Mouse (Mus musculus): ENCODE data around the gene Erich6. TPM values are rescaled to one million over a fixed set of nuclear protein-coding genes. Genes with fewer than 3 reads are reported as not detected.

Erich6 gene
- polyA plus RNA-seq, 1 experiment from 2014 or later: 0.43 TPM

GRCm38 (mm10) chr3:58653907-58654306, 16.9 kb upstream of the Erich6 start:
- ATAC-seq (ENCODE audit: low FRiP score) (no peak), DNase-seq (ENCODE audit: low spot score) (no peak)
- H3K9me3 ChIP-seq (ENCODE audit: control insufficient read depth, low read length): no peaks in the 10 kb centered on the region
- H3K4me1 ChIP-seq (replicated peaks; ENCODE audit: control insufficient read depth, insufficient read depth, low read length): no peaks in the 10 kb centered on the region
- H3K4me3 ChIP-seq (replicated peaks; ENCODE audit: low read length): no peak overlapping the region
- no peak overlapping the region for H3K27ac ChIP-seq
- H3K36me3 ChIP-seq (replicated peaks; ENCODE audit: control insufficient read depth, insufficient read depth): no peaks in the 10 kb centered on the region
- H3K9ac ChIP-seq: no peak overlapping the region
- H3K27me3 ChIP-seq (ENCODE audit: control insufficient read depth, insufficient read depth, low read length): no peaks in the 10 kb centered on the region
- H3K4me2 ChIP-seq (replicated peaks): no peak overlapping the region
- 69% methylated on average over 5 of the region's 5 CpGs for WGBS

GRCm38 (mm10) chr3:58650328-58650727, 13.3 kb upstream of the Erich6 start:
- ATAC-seq (ENCODE audit: low FRiP score): no peak

GRCm38 (mm10) chr3:58647179-58647578, 10.2 kb upstream of the Erich6 start:
- Histone ChIP-seq H3K36me3 (replicated peaks; ENCODE audit: control insufficient read depth, insufficient read depth) (no peaks in the 10 kb centered on the region), H3K4me2 (replicated peaks) (no peak overlapping the region), H3K9me3 (ENCODE audit: control insufficient read depth, low read length) (no peaks in the 10 kb centered on the region), H3K4me3 (replicated peaks; ENCODE audit: low read length) (no peak overlapping the region), H3K27ac (no peak overlapping the region), H3K27me3 (ENCODE audit: control insufficient read depth, insufficient read depth, low read length) (no peaks in the 10 kb centered on the region), H3K4me1 (replicated peaks; ENCODE audit: control insufficient read depth, insufficient read depth, low read length) (no peaks in the 10 kb centered on the region), H3K9ac (no peak overlapping the region)
- no peak for ATAC-seq (ENCODE audit: low FRiP score)
- DNase-seq (ENCODE audit: low spot score): no peak
- 87% methylated on average over 2 of the region's 2 CpGs for WGBS

More at GRCm38 (mm10) chr3:58650328-58650727, 13.3 kb upstream of the Erich6 start:
- H3K4me1 ChIP-seq (replicated peaks; ENCODE audit: control insufficient read depth, insufficient read depth, low read length): no peaks in the 10 kb centered on the region
- no peak overlapping the region for H3K9ac ChIP-seq
- no peak for DNase-seq (ENCODE audit: low spot score)
- H3K27me3 ChIP-seq (ENCODE audit: control insufficient read depth, insufficient read depth, low read length): no peaks in the 10 kb centered on the region
- WGBS: 87% methylated on average over 4 of the region's 4 CpGs
- no peaks in the 10 kb centered on the region for H3K9me3 ChIP-seq (ENCODE audit: control insufficient read depth, low read length)
- H3K27ac ChIP-seq: no peak overlapping the region
- no peaks in the 10 kb centered on the region for H3K36me3 ChIP-seq (replicated peaks; ENCODE audit: control insufficient read depth, insufficient read depth)
- H3K4me3 ChIP-seq (replicated peaks; ENCODE audit: low read length): no peak overlapping the region
- no peak overlapping the region for H3K4me2 ChIP-seq (replicated peaks)

GRCm38 (mm10) chr3:58646180-58646579, 9.2 kb upstream of the Erich6 start:
- ATAC-seq (ENCODE audit: low FRiP score): no peak
- Histone ChIP-seq H3K9ac (no peak overlapping the region), H3K9me3 (ENCODE audit: control insufficient read depth, low read length) (no peaks in the 10 kb centered on the region), H3K4me3 (replicated peaks; ENCODE audit: low read length) (no peak overlapping the region), H3K4me2 (replicated peaks) (no peak overlapping the region), H3K36me3 (replicated peaks; ENCODE audit: control insufficient read depth, insufficient read depth) (no peaks in the 10 kb centered on the region), H3K27me3 (ENCODE audit: control insufficient read depth, insufficient read depth, low read length) (no peaks in the 10 kb centered on the region), H3K27ac (no peak overlapping the region), H3K4me1 (replicated peaks; ENCODE audit: control insufficient read depth, insufficient read depth, low read length) (no peaks in the 10 kb centered on the region)
- DNase-seq (ENCODE audit: low spot score): no peak
- 89% methylated on average over 4 of the region's 4 CpGs for WGBS

GRCm38 (mm10) chr3:58631693-58632092, 5.3 kb downstream of the Erich6 start:
- H3K27me3 ChIP-seq (ENCODE audit: control insufficient read depth, insufficient read depth, low read length): no peaks in the 10 kb centered on the region
- 88% methylated on average over 2 of the region's 2 CpGs for WGBS
- no peak overlapping the region for H3K4me2 ChIP-seq (replicated peaks)
- no peak for ATAC-seq (ENCODE audit: low FRiP score)
- no peaks in the 10 kb centered on the region for H3K36me3 ChIP-seq (replicated peaks; ENCODE audit: control insufficient read depth, insufficient read depth)
- H3K4me1 ChIP-seq (replicated peaks; ENCODE audit: control insufficient read depth, insufficient read depth, low read length): no peaks in the 10 kb centered on the region
- no peak overlapping the region for H3K27ac ChIP-seq
- H3K4me3 ChIP-seq (replicated peaks; ENCODE audit: low read length): no peak overlapping the region
- DNase-seq (ENCODE audit: low spot score): no peak
- H3K9ac ChIP-seq: no peak overlapping the region
- no peaks in the 10 kb centered on the region for H3K9me3 ChIP-seq (ENCODE audit: control insufficient read depth, low read length)

GRCm38 (mm10) chr3:58624981-58625380, 12.0 kb downstream of the Erich6 start:
- no peak overlapping the region for H3K27ac ChIP-seq
- H3K9ac ChIP-seq: no peak overlapping the region
- ATAC-seq (ENCODE audit: low FRiP score) (no peak), DNase-seq (ENCODE audit: low spot score) (no peak)
- H3K36me3 ChIP-seq (replicated peaks; ENCODE audit: control insufficient read depth, insufficient read depth): no peaks in the 10 kb centered on the region
- no peak overlapping the region for H3K4me2 ChIP-seq (replicated peaks)
- H3K27me3 ChIP-seq (ENCODE audit: control insufficient read depth, insufficient read depth, low read length): no peaks in the 10 kb centered on the region
- no peaks in the 10 kb centered on the region for H3K9me3 ChIP-seq (ENCODE audit: control insufficient read depth, low read length)
- no peak overlapping the region for H3K4me3 ChIP-seq (replicated peaks; ENCODE audit: low read length)
- H3K4me1 ChIP-seq (replicated peaks; ENCODE audit: control insufficient read depth, insufficient read depth, low read length): no peaks in the 10 kb centered on the region
- WGBS: 94% methylated on average over 4 of the region's 4 CpGs

- ATAC-seq (ENCODE audit: low FRiP score) (no peak), DNase-seq (ENCODE audit: low spot score) (no peak)
- no peaks in the 10 kb centered on the region for H3K9me3 ChIP-seq (ENCODE audit: control insufficient read depth, low read length)
- no peak overlapping the region for H3K27ac ChIP-seq
- H3K9ac ChIP-seq: no peak overlapping the region
- no peak overlapping the region for H3K4me2 ChIP-seq (replicated peaks)
- no peaks in the 10 kb centered on the region for H3K36me3 ChIP-seq (replicated peaks; ENCODE audit: control insufficient read depth, insufficient read depth)
- H3K27me3 ChIP-seq (ENCODE audit: control insufficient read depth, insufficient read depth, low read length): no peaks in the 10 kb centered on the region
- no peak overlapping the region for H3K4me3 ChIP-seq (replicated peaks; ENCODE audit: low read length)
- no peaks in the 10 kb centered on the region for H3K4me1 ChIP-seq (replicated peaks; ENCODE audit: control insufficient read depth, insufficient read depth, low read length)
- WGBS: 81% methylated on average over 3 of the region's 3 CpGs
Observed at GRCm38 (mm10) chr3:58622665-58623394, 14.2 kb downstream of the Erich6 start.

GRCm38 (mm10) chr3:58621066-58621465, 15.9 kb downstream of the Erich6 start:
- H3K9me3 ChIP-seq (ENCODE audit: control insufficient read depth, low read length): no peaks in the 10 kb centered on the region
- no peak for DNase-seq (ENCODE audit: low spot score)
- H3K27me3 ChIP-seq (ENCODE audit: control insufficient read depth, insufficient read depth, low read length): no peaks in the 10 kb centered on the region
- H3K9ac ChIP-seq: no peak overlapping the region
- no peak overlapping the region for H3K4me3 ChIP-seq (replicated peaks; ENCODE audit: low read length)
- no peak overlapping the region for H3K4me2 ChIP-seq (replicated peaks)
- no peaks in the 10 kb centered on the region for H3K36me3 ChIP-seq (replicated peaks; ENCODE audit: control insufficient read depth, insufficient read depth)
- whole genome bisulfite sequencing: 79% methylated on average over 7 of the region's 7 CpGs
- H3K4me1 ChIP-seq (replicated peaks; ENCODE audit: control insufficient read depth, insufficient read depth, low read length): no peaks in the 10 kb centered on the region
- ATAC-seq (ENCODE audit: low FRiP score): no peak
- no peak overlapping the region for H3K27ac ChIP-seq

- DNase-seq (ENCODE audit: low spot score) (no peak), ATAC-seq (ENCODE audit: low FRiP score) (no peak)
- H3K27me3 ChIP-seq (ENCODE audit: control insufficient read depth, insufficient read depth, low read length): no peaks in the 10 kb centered on the region
- no peak overlapping the region for H3K9ac ChIP-seq
- no peak overlapping the region for H3K27ac ChIP-seq
- H3K36me3 ChIP-seq (replicated peaks; ENCODE audit: control insufficient read depth, insufficient read depth): no peaks in the 10 kb centered on the region
- H3K4me3 ChIP-seq (replicated peaks; ENCODE audit: low read length): no peak overlapping the region
- no peaks in the 10 kb centered on the region for H3K4me1 ChIP-seq (replicated peaks; ENCODE audit: control insufficient read depth, insufficient read depth, low read length)
- 86% methylated on average over 5 of the region's 5 CpGs for WGBS
- H3K4me2 ChIP-seq (replicated peaks): no peak overlapping the region
- H3K9me3 ChIP-seq (ENCODE audit: control insufficient read depth, low read length): 0 out of 2 replicates have a peak, but pooled peaks cover 4% of the 10 kb centered on the region
Observed at GRCm38 (mm10) chr3:58609985-58610384, 27.0 kb downstream of the Erich6 start.

GRCm38 (mm10) chr3:58608506-58608905, 28.5 kb downstream of the Erich6 start:
- Histone ChIP-seq H3K4me3 (replicated peaks; ENCODE audit: low read length) (no peak overlapping the region), H3K27me3 (ENCODE audit: control insufficient read depth, insufficient read depth, low read length) (no peaks in the 10 kb centered on the region), H3K4me2 (replicated peaks) (no peak overlapping the region), H3K9ac (no peak overlapping the region), H3K27ac (no peak overlapping the region), H3K36me3 (replicated peaks; ENCODE audit: control insufficient read depth, insufficient read depth) (no peaks in the 10 kb centered on the region), H3K4me1 (replicated peaks; ENCODE audit: control insufficient read depth, insufficient read depth, low read length) (no peaks in the 10 kb centered on the region), H3K9me3 (ENCODE audit: control insufficient read depth, low read length) (0 out of 2 replicates have a peak, but pooled peaks cover 4% of the 10 kb centered on the region)
- ATAC-seq (ENCODE audit: low FRiP score) (no peak), DNase-seq (ENCODE audit: low spot score) (no peak)
- WGBS: 15% methylated on average over 4 of the region's 4 CpGs
